Mouse (Mus musculus): Measurements from ENCODE around the gene Zfp692.
"Not testable (repeated sequence)": the region's sequence is repeated elsewhere in the genome, so short reads cannot be mapped to it uniquely, and the experiment has no call there.

The Zfp692 gene

DNA sequence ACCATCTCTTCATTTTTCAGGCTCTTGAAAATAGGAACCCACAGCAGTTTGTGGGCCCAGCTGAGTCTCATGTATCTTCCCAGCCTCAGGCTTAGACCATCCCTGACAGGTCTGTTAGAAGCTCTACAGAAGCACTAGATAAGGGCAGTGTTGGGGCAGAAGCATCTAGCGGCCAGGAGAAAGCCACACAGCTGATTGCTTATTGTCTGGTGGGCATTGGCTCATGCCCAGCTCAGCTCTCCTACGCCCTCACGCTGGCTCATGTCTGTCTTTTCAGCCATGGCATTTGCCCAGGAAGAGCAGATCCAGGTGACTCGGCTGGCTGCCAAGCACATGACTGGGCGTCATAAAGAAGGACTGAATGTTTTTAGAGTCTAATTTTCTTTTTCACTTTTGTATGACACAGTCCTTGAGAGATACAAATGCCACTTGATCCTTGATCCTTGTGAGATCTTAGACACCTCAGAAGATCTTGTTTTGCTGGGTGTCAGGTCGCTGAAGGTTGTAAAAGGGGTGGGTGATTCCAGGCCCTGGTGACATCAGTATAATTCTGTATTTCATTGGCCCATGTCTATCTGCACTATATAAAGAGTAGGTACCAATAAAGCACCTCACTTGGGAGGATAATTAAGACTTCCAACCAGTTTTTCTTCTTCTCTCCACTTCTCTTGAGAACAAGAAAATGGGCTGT lies 51.1 kb downstream of the Zfp692 start:
- no peak for DNase-seq

DNA sequence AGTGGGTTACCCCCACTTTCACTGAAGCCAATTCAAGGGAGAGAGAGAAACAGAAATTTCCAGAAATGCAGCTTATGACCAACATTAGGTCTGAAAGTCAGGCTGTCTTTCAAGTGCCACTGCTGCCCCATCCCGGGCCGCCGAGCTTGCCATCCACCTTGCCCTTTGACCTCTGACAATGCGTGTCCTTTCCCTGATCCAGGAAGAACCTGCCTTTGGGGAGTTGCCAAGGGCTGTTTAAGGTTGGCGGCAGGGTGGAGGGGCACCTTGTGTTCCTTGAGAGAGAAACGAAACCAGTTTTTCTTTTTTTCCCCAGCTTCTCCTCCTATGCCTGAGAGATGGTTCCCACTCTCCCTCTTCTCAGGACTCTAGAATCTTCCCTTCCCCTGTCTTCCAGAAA lies 55.7 kb downstream of the Zfp692 start:
- not testable (repeated sequence) for DNase-seq
